Mouse (Mus musculus) heart, embryonic 12.5 days (tissue): ENCODE data around the gene Tmem8b. TPM values are rescaled to one million over a fixed set of nuclear protein-coding genes. Genes with fewer than 3 reads are reported as not detected.

ENCODE experiments used
- ATAC-seq: fragments of 200-750 bp; cut with Nextera tagmentation; 2 replicates; pipeline ENCODE4 v1.8.0; 2017; ENCODE audit warnings: moderate TSS enrichment, moderate library complexity; ENCODE audit not compliant: insufficient number of reproducible peaks, low FRiP score
- H3K27ac ChIP-seq: fragments of 300-500 bp; sonication (generic); 2 replicates; pipeline ENCODE4 v1.5.1; 2016; ENCODE audit warnings: mild to moderate bottlenecking, moderate library complexity; ENCODE audit not compliant: poor library complexity, severe bottlenecking
- H3K27me3 ChIP-seq: fragments of 300-500 bp; sonication (generic); replicated peaks from 2 replicates; pipeline ENCODE4 v1.6.1; 2016; ENCODE audit warnings: mild to moderate bottlenecking, moderate library complexity
- H3K36me3 ChIP-seq: fragments of 300-500 bp; sonication (generic); 2 replicates; pipeline ENCODE4 v1.6.1; 2016; ENCODE audit warnings: mild to moderate bottlenecking, moderate library complexity
- H3K4me1 ChIP-seq: fragments of 300-500 bp; sonication (generic); replicated peaks from 2 replicates; pipeline ENCODE4 v1.6.1; 2016; ENCODE audit warnings: mild to moderate bottlenecking
- H3K4me2 ChIP-seq: fragments of 300-500 bp; sonication (generic); 2 replicates; pipeline ENCODE4 v1.6.1; 2016; ENCODE audit warnings: mild to moderate bottlenecking, moderate library complexity
- H3K4me3 ChIP-seq: fragments of 300-500 bp; sonication (generic); 2 replicates; pipeline ENCODE4 v1.5.1; 2016; ENCODE audit warnings: mild to moderate bottlenecking
- H3K9ac ChIP-seq: fragments of 300-500 bp; sonication (generic); 2 replicates; pipeline ENCODE4 v1.6.1; 2016; ENCODE audit warnings: mild to moderate bottlenecking, moderate library complexity
- H3K9me3 ChIP-seq: fragments of 300-500 bp; sonication (generic); replicated peaks from 2 replicates; pipeline ENCODE4 v1.6.1; 2016; ENCODE audit warnings: mild to moderate bottlenecking, moderate library complexity
- WGBS: fragments of 180-500 bp; shearing (Covaris S2); methylation state at CpG from one replicate; pipeline ENCODE4 v1.1.7; 2016; 5-methylcytosine and 5-hydroxymethylcytosine counted together
- polyA plus RNA-seq: library from polyadenylated mRNA; unstranded; fragments of >200 nt; fragmentation: Nextera tagmentation; extraction: Ambion mirVana; gene quantifications from 2 replicates; pipeline ENCODE4 v1.2.1, GENCODE M21; 2016

The Tmem8b gene
- polyA plus RNA-seq, 1 experiment from 2014 or later = 5.1 TPM

- WGBS = 75% methylated on average over 1 of the region's 1 CpGs
- peaks cover 35% of the 10 kb centered on the region for H3K4me1 ChIP-seq
- no peak overlapping the region for H3K4me3 ChIP-seq
- no peak overlapping the region for H3K9ac ChIP-seq
- no peaks in the 10 kb centered on the region for H3K9me3 ChIP-seq
- H3K27ac ChIP-seq = no peak overlapping the region
- peaks cover 6% of the 10 kb centered on the region for H3K36me3 ChIP-seq
- no peak overlapping the region for H3K4me2 ChIP-seq
- ATAC-seq = no peak
- H3K27me3 ChIP-seq = peaks cover 18% of the 10 kb centered on the region; the same call in 1 of the 2 replicates
These were observed 25.9 kb downstream of the Tmem8b start for GRCm38 (mm10) chr4:43694439-43695248.

- H3K27me3 ChIP-seq = peaks cover 18% of the 10 kb centered on the region; the same call in 1 of the 2 replicates
- 0 out of 2 replicates have a peak, but pooled peaks have one; percentile 50 for ATAC-seq
- H3K36me3 ChIP-seq = no peaks in the 10 kb centered on the region
- H3K27ac ChIP-seq = no peak overlapping the region
- H3K4me3 ChIP-seq = no peak overlapping the region
- WGBS = 19% methylated on average over 9 of the region's 9 CpGs
- no peaks in the 10 kb centered on the region for H3K9me3 ChIP-seq
- H3K4me1 ChIP-seq = peaks cover 35% of the 10 kb centered on the region
- H3K9ac ChIP-seq = no peak overlapping the region
- H3K4me2 ChIP-seq = no peak overlapping the region
These were observed 26.5 kb downstream of the Tmem8b start for GRCm38 (mm10) chr4:43695249-43695671.

DNA sequence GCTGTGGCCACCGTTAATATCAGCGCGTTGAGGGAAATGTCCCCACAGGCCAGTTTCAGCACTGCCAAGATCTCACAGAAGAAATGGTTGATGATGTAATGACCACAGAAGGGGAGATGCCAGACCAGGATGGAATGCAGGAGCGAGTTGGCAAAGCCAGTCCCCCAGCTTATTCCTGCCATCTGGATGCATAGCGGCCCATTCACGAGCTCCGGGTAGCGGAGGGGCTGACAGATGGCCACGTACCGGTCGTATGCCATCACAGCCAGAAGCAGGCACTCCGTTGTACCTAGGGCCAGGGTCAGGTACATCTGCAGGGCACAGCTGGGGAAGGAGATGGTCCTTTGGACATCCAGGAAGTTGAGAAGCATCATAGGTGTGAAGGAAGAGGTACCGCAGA is 27.8 kb downstream of the Tmem8b start:
- H3K27me3 ChIP-seq = peaks cover 18% of the 10 kb centered on the region; the same call in 1 of the 2 replicates
- WGBS = 90% methylated on average over 13 of the region's 13 CpGs

DNA sequence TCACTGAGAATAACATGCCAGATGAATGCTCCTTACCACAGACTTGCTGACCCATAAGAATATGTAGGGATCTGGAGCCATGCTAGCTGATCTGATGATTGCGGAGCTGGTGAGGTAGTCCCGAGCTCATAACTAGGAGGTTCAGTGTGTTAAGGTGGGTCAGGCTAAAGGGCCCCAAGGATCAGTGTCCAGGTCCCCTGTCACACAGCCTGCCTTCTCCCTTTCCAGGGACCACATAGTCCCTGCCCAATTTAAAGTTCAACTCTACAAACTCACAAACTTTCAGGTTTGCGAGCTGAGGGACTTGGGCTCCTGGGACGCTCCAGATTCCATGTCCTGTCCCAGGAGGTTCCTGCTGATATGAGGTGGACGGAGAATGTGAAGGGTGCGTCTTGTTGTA is 31.9 kb downstream of the Tmem8b start, which contains the start of gene Olfr70:
TSS of gene Olfr70 (minus strand) at position 101 of the 400 bp plus-strand sequence.
- Histone ChIP-seq H3K27ac (no peak within 1 kb of the TSS), H3K4me1 (peaks cover 6% of the 10 kb centered on the region), H3K36me3 (no peaks in the 10 kb centered on the region), H3K4me2 (no peak within 1 kb of the TSS), H3K4me3 (no peak within 1 kb of the TSS), H3K9me3 (no peaks in the 10 kb centered on the region), H3K27me3 (peaks cover 20% of the 10 kb centered on the region; the same call in 1 of the 2 replicates), H3K9ac (no peak within 1 kb of the TSS)
- 77% methylated on average over 6 of the region's 6 CpGs for WGBS
- no peak for ATAC-seq

More for the DNA sequence above, 27.8 kb downstream of the Tmem8b start:
- Histone ChIP-seq H3K9ac (no peak overlapping the region), H3K4me2 (no peak overlapping the region), H3K9me3 (no peaks in the 10 kb centered on the region), H3K4me3 (no peak overlapping the region), H3K36me3 (no peaks in the 10 kb centered on the region), H3K4me1 (peaks cover 30% of the 10 kb centered on the region), H3K27ac (no peak overlapping the region)
- no peak for ATAC-seq

DNA sequence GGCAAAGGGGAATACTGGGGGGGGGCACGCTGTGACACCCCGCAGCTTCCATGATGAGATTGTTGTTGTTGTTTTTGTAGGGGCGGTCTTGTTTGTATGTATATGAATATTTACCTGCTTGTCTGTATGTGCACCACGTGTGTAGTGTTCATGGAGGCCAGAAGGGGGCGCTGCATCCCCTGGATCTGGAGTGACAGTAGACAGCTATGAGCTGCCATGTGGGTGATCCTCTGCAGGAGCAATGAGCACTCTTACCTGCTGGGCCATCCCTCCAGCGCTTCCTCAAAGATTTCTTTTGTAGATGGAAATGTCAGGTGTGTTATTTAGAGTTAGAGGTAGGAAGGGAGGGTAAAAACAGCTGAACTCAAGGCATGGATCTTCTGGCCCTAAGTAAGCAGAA is 34.7 kb downstream of the Tmem8b start:
- no peak overlapping the region for H3K27ac ChIP-seq
- ATAC-seq = no peak
- H3K4me2 ChIP-seq = no peak overlapping the region
- H3K4me3 ChIP-seq = no peak overlapping the region
- no peak overlapping the region for H3K9ac ChIP-seq
- no peaks in the 10 kb centered on the region for H3K36me3 ChIP-seq
- H3K27me3 ChIP-seq = 0 out of 2 replicates have a peak, but pooled peaks cover 9% of the 10 kb centered on the region
- H3K4me1 ChIP-seq = peaks cover 4% of the 10 kb centered on the region; the same call in 1 of the 2 replicates
- WGBS = 77% methylated on average over 6 of the region's 6 CpGs
- H3K9me3 ChIP-seq = no peaks in the 10 kb centered on the region

GRCm38 (mm10) chr4:43703851-43704250 is 35.1 kb downstream of the Tmem8b start:
- 81% methylated on average over 8 of the region's 8 CpGs for WGBS
- H3K36me3 ChIP-seq = no peaks in the 10 kb centered on the region
- no peak overlapping the region for H3K4me2 ChIP-seq
- H3K9me3 ChIP-seq = no peaks in the 10 kb centered on the region
- 0 out of 2 replicates have a peak, but pooled peaks cover 11% of the 10 kb centered on the region for H3K27me3 ChIP-seq
- 0 out of 2 replicates have a peak overlapping the region, but pooled peaks have one; percentile 14 for H3K9ac ChIP-seq
- peaks cover 4% of the 10 kb centered on the region; the same call in 1 of the 2 replicates for H3K4me1 ChIP-seq
- no peak overlapping the region for H3K27ac ChIP-seq
- ATAC-seq = no peak
- no peak overlapping the region for H3K4me3 ChIP-seq

DNA sequence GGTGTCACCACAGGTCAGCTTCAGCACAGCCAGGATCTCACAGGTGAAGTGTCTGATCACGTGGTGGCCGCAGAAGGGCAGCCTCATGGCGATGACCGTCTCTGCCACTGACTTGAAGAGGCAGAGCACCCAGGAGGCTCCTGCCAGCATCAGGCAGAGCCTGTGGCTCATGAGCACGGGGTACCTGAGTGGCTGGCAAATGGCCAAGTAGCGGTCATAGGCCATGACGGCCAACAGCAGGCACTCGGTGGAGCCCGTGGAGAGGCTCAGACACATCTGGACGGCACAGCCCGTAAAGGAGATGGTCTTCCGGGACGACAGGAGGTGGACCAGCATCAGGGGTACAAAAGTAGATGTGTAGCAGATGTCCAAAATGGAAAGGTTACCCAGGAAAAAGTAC is 37.2 kb downstream of the Tmem8b start:
- ATAC-seq = no peak
- H3K4me1 ChIP-seq = peaks cover 4% of the 10 kb centered on the region; the same call in 1 of the 2 replicates
- peaks cover 11% of the 10 kb centered on the region; the same call in 1 of the 2 replicates for H3K27me3 ChIP-seq
- H3K9me3 ChIP-seq = no peaks in the 10 kb centered on the region
- WGBS = 77% methylated on average over 13 of the region's 13 CpGs
- H3K4me3 ChIP-seq = no peak overlapping the region
- no peak overlapping the region for H3K4me2 ChIP-seq
- H3K27ac ChIP-seq = no peak overlapping the region
- H3K9ac ChIP-seq = no peak overlapping the region
- H3K36me3 ChIP-seq = no peaks in the 10 kb centered on the region

- no peak within 1 kb of the TSS for H3K4me2 ChIP-seq
- 65% methylated on average over 6 of the region's 6 CpGs for WGBS
- peaks cover 11% of the 10 kb centered on the region; the same call in 1 of the 2 replicates for H3K27me3 ChIP-seq
- no peak for ATAC-seq
- H3K9me3 ChIP-seq = no peaks in the 10 kb centered on the region
- H3K27ac ChIP-seq = no peak within 1 kb of the TSS
- H3K4me3 ChIP-seq = no peak within 1 kb of the TSS
- no peaks in the 10 kb centered on the region for H3K36me3 ChIP-seq
- no peak within 1 kb of the TSS for H3K9ac ChIP-seq
- H3K4me1 ChIP-seq = peaks cover 10% of the 10 kb centered on the region
These were observed 41.1 kb downstream of the Tmem8b start, which contains the start of gene Olfr71 for GRCm38 (mm10) chr4:43709869-43710268. Gene Olfr71, minus strand, starts transcription at chr4:43710255.

- no peak overlapping the region for H3K4me2 ChIP-seq
- no peak overlapping the region for H3K4me3 ChIP-seq
- H3K27ac ChIP-seq = peak overlapping the region; percentile 10; the same call in 1 of the 2 replicates
- no peak for ATAC-seq
- peaks cover 17% of the 10 kb centered on the region; the same call in 1 of the 2 replicates for H3K27me3 ChIP-seq
- no peaks in the 10 kb centered on the region for H3K9me3 ChIP-seq
- peaks cover 8% of the 10 kb centered on the region; the same call in 1 of the 2 replicates for H3K4me1 ChIP-seq
- H3K36me3 ChIP-seq = no peaks in the 10 kb centered on the region
- WGBS = 4% methylated on average over 2 of the region's 2 CpGs
- no peak overlapping the region for H3K9ac ChIP-seq
These were observed 43.0 kb downstream of the Tmem8b start for GRCm38 (mm10) chr4:43711821-43712220.

DNA sequence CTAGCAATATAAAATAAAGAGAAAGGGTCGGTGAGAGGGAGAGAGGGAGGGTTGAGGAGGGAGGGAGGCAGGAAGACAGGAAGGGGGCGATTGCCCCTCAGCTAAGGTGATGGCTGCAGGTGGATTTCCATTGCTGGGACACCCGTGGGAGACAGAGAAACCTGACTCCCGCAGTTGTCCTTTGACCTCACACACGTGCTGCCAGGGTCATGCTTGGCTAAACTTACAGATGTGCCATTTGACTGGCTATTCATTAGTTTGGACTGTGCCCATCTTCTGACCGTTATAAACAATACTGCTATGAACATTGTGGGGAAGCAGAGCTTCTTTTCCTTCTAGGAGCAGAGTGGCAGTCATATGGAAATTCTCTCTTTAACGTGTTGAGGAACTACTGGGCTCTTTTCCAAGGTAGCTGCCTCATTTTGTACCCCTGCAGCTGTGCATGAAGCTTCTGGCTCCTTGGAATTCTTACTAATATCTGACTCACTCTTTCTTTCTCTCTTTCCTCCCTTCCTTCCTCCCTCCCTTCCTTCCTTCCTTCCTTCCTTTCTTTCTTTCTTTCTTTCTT is 45.0 kb downstream of the Tmem8b start:
- H3K9ac ChIP-seq = 0 out of 2 replicates have a peak overlapping the region, but pooled peaks have one; percentile 10
- H3K27me3 ChIP-seq = peaks cover 11% of the 10 kb centered on the region; the same call in 1 of the 2 replicates
- H3K4me1 ChIP-seq = peaks cover 8% of the 10 kb centered on the region; the same call in 1 of the 2 replicates
- ATAC-seq = no peak
- H3K27ac ChIP-seq = no peak overlapping the region
- WGBS = 47% methylated on average over 7 of the region's 7 CpGs
- H3K4me3 ChIP-seq = no peak overlapping the region
- no peaks in the 10 kb centered on the region for H3K9me3 ChIP-seq
- H3K36me3 ChIP-seq = no peaks in the 10 kb centered on the region
- H3K4me2 ChIP-seq = no peak overlapping the region
